Mouse (Mus musculus) cerebellum, adult 2 months (tissue): Measurements from ENCODE around the gene Lpar3.

Experiments
- CTCF ChIP-seq: fragments of 200-500 bp; IDR thresholded peaks from 2 replicates; pipeline ENCODE4 v1.5.1; 2011; ENCODE audit warnings: low read depth, mild to moderate bottlenecking, control low read depth, low read length, moderate library complexity, borderline replicate concordance; ENCODE audit not compliant: insufficient read depth
- POLR2A ChIP-seq: fragments of 200-500 bp; IDR thresholded peaks from 2 replicates; pipeline ENCODE4 v1.6.1; 2011; ENCODE audit warnings: low read length, control low read depth, borderline replicate concordance; ENCODE audit not compliant: insufficient read depth

GRCm38 (mm10) chr3:146286118-146286517 is 65.4 kb downstream of the Lpar3 start:
- no peak for TF ChIP-seq CTCF
- no peak for TF ChIP-seq POLR2A
